Mouse (Mus musculus): Measurements from ENCODE around the gene Slf2. TPM values are rescaled to one million over a fixed set of nuclear protein-coding genes. Genes with fewer than 3 reads are reported as not detected.
A peak's percentile ranks its signal among the peaks of the same experiment; 100 is the strongest.

Gene Slf2
- total RNA-seq, 2 experiments from 2014 or later = 30.8 to 34.0 TPM

- no peak for DNase-seq (ENCODE audit: low spot score in 2 of 2)
Measured at GRCm38 (mm10) chr19:45028746-45029145, 97.8 kb downstream of the Slf2 start.

- DNase-seq (ENCODE audit: low spot score in 2 of 2) = no peak
Measured at GRCm38 (mm10) chr19:45029571-45029970, 98.6 kb downstream of the Slf2 start.

GRCm38 (mm10) chr19:45030111-45030510 lies 99.2 kb downstream of the Slf2 start:
- peak in 1 of 2 experiments; percentile 53 for DNase-seq (ENCODE audit: low spot score in 2 of 2)

DNA sequence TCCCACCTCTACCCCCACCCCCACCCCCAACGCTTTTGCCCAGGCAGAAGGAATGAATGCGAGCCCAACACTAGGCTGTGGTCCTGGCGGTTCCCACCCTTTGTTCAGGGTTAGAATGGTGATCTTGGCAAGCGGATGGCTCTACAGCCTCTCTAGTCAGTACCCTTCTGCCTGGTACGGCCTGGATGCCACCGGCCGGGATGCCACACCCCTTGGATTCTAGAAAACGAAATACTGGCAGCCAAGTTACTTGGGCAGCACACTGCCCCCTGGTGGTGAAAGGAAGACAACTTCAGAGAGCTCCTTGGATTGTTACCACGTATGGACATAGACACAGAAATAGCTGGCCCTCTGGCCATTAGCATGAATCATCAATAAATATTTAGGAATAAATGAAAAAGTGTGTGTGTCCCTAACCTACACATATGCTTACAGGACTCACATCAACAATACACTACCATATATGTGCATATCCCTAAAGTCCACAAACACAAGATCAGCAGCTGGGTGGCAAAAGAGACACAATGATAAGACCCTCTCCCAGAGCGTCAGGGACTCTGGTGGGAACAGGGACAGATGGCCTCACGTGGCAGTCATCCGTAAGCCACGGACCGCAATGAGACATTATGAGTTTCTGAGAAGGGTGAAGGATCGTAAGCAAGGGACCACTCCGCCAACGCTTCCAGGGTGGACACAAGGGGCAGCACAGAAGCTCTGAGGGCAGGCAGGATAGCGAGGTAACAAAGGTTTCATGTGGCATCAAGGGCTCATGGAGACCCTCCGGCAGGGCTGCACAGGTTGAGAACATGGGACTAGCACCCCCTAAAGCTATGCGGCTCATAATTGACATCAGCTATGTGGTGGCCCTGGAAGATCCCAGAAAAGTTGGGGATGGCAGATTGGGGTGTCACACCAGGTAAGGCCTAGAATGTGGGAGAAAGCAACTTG lies 100.1 kb downstream of the Slf2 start:
- peak; percentile 71 to 82 for DNase-seq (ENCODE audit: low spot score in 2 of 2)

DNA sequence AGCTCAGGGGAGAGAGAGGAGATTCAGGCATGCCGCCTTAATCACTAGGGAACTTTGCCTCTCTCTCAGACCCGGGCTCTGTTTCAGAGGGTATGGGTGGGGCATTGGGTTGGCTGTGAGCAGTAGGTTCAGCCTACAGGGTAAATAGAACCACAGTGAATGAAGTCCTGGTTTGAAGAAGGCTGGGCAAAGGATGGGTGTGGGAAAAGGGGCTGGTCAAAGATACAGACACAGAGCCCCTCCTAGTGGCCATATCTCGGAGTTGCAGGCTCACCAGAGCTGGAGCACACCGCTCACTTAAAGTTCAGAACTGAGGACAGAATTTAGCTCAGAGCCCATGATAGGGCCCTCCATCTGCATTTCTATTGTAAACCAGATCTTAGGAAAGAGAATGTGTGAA lies 100.8 kb downstream of the Slf2 start:
- DNase-seq (ENCODE audit: low spot score in 2 of 2) = peak; percentile 73 to 82

Other genes with a start within 250 kb of the Slf2 start
- gene Pax2, start 175.1 kb upstream of the Slf2 start, total RNA-seq (2021) = under 1 TPM; 0.24 to 0.28 TPM
- 10 to 100 TPM; 40.1 to 46.0 TPM for gene Sema4g, start 58.0 kb downstream of the Slf2 start, total RNA-seq (2021)
- gene Twnk, start 74.5 kb downstream of the Slf2 start, total RNA-seq (2021) = 10 to 100 TPM; 14.7 to 15.2 TPM
- gene Mrpl43, start 75.3 kb downstream of the Slf2 start, total RNA-seq (2021) = 10 to 100 TPM; 46.2 to 47.5 TPM
- 10 to 100 TPM; 24.0 to 24.6 TPM for gene Lzts2, start 83.3 kb downstream of the Slf2 start, total RNA-seq (2021)
- 1 to 10 TPM; 2.1 to 2.3 TPM for gene Pdzd7, start 114.6 kb downstream of the Slf2 start, total RNA-seq (2021)
- gene Sfxn3, start 116.4 kb downstream of the Slf2 start, total RNA-seq (2021) = 100 to 1,000 TPM; 113 to 117 TPM
- 1 to 10 TPM in 1 of 2 experiments, under 1 TPM in 1; 0.94 to 1.6 TPM for gene Kazald1, start 144.1 kb downstream of the Slf2 start, total RNA-seq (2021)
- gene Tlx1, start 219.5 kb downstream of the Slf2 start, total RNA-seq (2021) = not detected